In the genomic region with DNA sequence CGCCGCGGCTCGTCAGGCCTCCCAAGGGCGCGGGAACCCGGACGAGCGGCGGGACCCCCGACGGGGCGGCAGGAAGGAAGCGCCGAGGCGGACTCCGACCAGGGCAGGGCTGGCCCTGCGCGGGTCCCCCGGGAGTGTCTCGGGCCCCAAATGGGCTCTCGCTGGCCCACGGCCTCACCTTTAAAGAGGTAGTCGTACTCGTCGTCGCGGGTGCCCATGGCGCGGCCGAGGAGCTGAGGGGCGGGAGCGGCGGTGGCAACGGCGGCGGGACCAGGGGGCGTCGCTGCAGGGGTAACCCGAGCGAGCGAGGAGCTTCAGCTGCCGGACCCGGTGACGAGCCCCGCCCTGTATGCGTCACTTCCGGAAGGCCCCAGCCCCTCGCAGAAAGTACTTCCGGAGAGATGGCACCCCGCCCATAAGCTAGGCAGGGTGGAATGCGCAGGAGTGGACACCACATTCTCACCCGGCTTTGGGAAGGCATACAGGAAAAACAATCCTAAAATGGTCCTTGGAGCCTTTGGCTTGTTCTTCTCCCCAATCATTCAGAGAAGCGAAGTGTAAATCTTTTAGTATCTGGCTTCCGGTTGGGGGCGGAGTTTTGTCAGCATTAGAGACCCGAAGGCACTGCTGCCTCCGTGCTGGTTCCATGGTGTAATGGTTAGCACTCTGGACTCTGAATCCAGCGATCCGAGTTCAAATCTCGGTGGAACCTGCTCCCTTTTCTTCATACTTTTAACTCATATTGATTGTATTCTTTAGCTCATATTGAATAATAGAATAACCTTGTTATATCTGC, we compare ENCODE assay signal across 8 mouse cellular contexts. TPM values are rescaled to one million over a fixed set of nuclear protein-coding genes. Genes with fewer than 3 reads are reported as not detected.
DNase-seq lines count a peak whose midpoint lies in the region; ATAC-seq and TF ChIP-seq lines count a peak whose summit lies in the region.

A gene (minus strand): TSS at position 353 of the 796 bp plus-strand sequence.

- intact Hi-C loops in gastrocnemius, adult 2 months (cut with DNase I), result loop anchor here (5.0 kb wide), 1 partner anchor 75 kb away; a partner anchor contains a TSS
- intact Hi-C loops in left cerebral cortex, adult 2 months (cut with DNase I), result loop anchor here (2.0 to 10.0 kb wide), 3 partner anchors 73 to 563 kb away; a partner anchor contains a TSS

- peak within 1 kb of the TSS; percentile 99 for H3K4me3 ChIP-seq in gastrocnemius, adult 2 months
- H3K4me3 ChIP-seq in hindbrain, postnatal 0 days (ENCODE audit: low read length), result peak within 1 kb of the TSS; percentile 99
- peak within 1 kb of the TSS; percentile 85 for H3K4me3 ChIP-seq in left cerebral cortex, adult 2 months

- no peaks in the 10 kb centered on the region for H3K27me3 ChIP-seq in hindbrain, postnatal 0 days (ENCODE audit: insufficient read depth, low read length)

- WGBS in hindbrain, postnatal 0 days, result under 1% methylated on average over 59 of the region's 61 CpGs

- peak within 1 kb of the TSS; percentile 98 for H3K27ac ChIP-seq in gastrocnemius, adult 2 months
- H3K27ac ChIP-seq in hindbrain, postnatal 0 days, result peak within 1 kb of the TSS; percentile 97
- peak within 1 kb of the TSS; percentile 99 for H3K27ac ChIP-seq in left cerebral cortex, adult 2 months

- TF ChIP-seq CTCF in gastrocnemius, adult 2 months (IDR thresholded peaks at IDR 0.05), result peak; percentile 38
- no peak for TF ChIP-seq CTCF in hindbrain, postnatal 0 days (IDR thresholded peaks at IDR 0.05; ENCODE audit: low read depth)
- TF ChIP-seq CTCF in left cerebral cortex, adult 2 months (IDR thresholded peaks at IDR 0.05), result no peak; the same call in 1 of the 2 replicates

- H3K9ac ChIP-seq in hindbrain, postnatal 0 days (replicated peaks; ENCODE audit: low read length), result peak within 1 kb of the TSS; percentile 96

- H3K4me1 ChIP-seq in hindbrain, postnatal 0 days (ENCODE audit: insufficient read depth, low read length), result no peaks in the 10 kb centered on the region

- H3K9me3 ChIP-seq in hindbrain, postnatal 0 days (ENCODE audit: low read length), result no peaks in the 10 kb centered on the region

- peak; percentile 92 for ATAC-seq in common myeloid progenitor, adult 5-6 weeks (replicated peaks; ENCODE audit: low read depth, poor library complexity, severe bottlenecking)
- ATAC-seq in hindbrain, postnatal 0 days, result peak; percentile 97
- peak; percentile 96 for ATAC-seq in megakaryocyte, adult 5-6 weeks (ENCODE audit: poor library complexity, severe bottlenecking)

- peak; percentile 97 for DNase-seq in ZHBTc4 (ENCODE audit: low read depth, low spot score)
- peak; percentile 99 for DNase-seq in gastrocnemius, adult 2 months
- peak; percentile 97 for DNase-seq in hindbrain, postnatal 0 days (ENCODE audit: low spot score)
- DNase-seq in left cerebral cortex, adult 2 months (ENCODE audit: extremely low spot score in 1 of 2, low spot score in 2 of 2), result peak; percentile 95 to 96
- peak; percentile 94 to 96 for DNase-seq in right cerebral cortex, adult 2 months (ENCODE audit: low spot score in 2 of 2)
- DNase-seq in urinary bladder, postnatal 14 days (ENCODE audit: low spot score), result peak; percentile 97

- peak within 1 kb of the TSS; percentile 72 for H3K4me2 ChIP-seq in hindbrain, postnatal 0 days (ENCODE audit: low read depth, low read length)

- no peaks in the 10 kb centered on the region for H3K36me3 ChIP-seq in hindbrain, postnatal 0 days (ENCODE audit: insufficient read depth, low read length)

RNA-seq across cellular contexts. Expression of the gene that starts here (rescaled TPM):
- 119 and 130 TPM in 2 replicates for total RNA-seq in common myeloid progenitor, adult 5-6 weeks (2017)
- total RNA-seq in gastrocnemius, adult 2 months (2021), result 10 to 100 TPM; 87.7 to 96.7 TPM
- total RNA-seq in hindbrain, postnatal 0 days (2014; rRNA removed), result 153 and 158 TPM in 2 replicates
- 465 and 469 TPM in 2 replicates for polyA plus RNA-seq in hindbrain, postnatal 0 days (2015; fragmentation: Nextera tagmentation; extraction: Ambion mirVana)
- total RNA-seq in left cerebral cortex, adult 2 months (2021), result 100 to 1,000 TPM; 232 to 250 TPM
- 249 and 281 TPM in 2 replicates for total RNA-seq in megakaryocyte, adult 5-6 weeks (2015)
- total RNA-seq in megakaryocyte, adult 5-6 weeks (2017), result 144 and 161 TPM in 2 replicates

Comparison
In these comparisons a context has a peak if more than half of its experiments do, and no peak if none do; other contexts are left out.
1. Peak in every context shown above with its lines: DNase-seq, ATAC-seq, H3K4me3 ChIP-seq and H3K27ac ChIP-seq.